Mouse (Mus musculus) embryo, embryonic 10.5 days (tissue): ENCODE data around the gene Gpx1.
A peak's percentile ranks its signal among the peaks of the same experiment; 100 is the strongest.

Source experiments
- DNase-seq: peaks from one replicate; pipeline ENCODE4 v3.0.0-alpha.2; 2015; ENCODE audit warnings: low spot score

Gene Gpx1

GRCm38 (mm10) chr9:108340258-108341138 is 1.8 kb downstream of the Gpx1 start:
- DNase-seq = no peak

GRCm38 (mm10) chr9:108341139-108341475 is 2.4 kb downstream of the Gpx1 start:
- no peak for DNase-seq

DNA sequence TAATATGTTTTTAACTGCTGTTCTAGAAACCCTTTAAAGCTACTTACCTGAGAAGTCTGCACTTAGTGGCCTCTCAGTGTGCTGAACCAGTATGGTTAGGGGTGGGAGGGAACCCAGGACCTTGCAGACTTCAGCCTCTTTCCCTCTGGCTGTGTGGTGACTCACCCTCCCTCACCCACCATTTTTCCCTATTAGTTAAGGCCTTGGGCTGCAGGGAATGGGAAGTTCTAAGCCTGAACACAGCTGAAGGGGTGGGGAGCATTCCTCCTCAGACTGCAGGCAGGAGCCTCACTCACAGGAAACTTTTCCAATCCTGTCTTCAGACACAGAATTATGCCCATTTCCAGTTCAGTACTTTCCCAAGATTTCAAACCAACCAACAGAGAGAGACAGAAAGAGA is 3.1 kb downstream of the Gpx1 start:
- DNase-seq = no peak

GRCm38 (mm10) chr9:108342301-108342831 is 3.7 kb downstream of the Gpx1 start:
- peak; percentile 10 for DNase-seq

GRCm38 (mm10) chr9:108343331-108343730 is 4.6 kb downstream of the Gpx1 start:
- no peak for DNase-seq

DNA sequence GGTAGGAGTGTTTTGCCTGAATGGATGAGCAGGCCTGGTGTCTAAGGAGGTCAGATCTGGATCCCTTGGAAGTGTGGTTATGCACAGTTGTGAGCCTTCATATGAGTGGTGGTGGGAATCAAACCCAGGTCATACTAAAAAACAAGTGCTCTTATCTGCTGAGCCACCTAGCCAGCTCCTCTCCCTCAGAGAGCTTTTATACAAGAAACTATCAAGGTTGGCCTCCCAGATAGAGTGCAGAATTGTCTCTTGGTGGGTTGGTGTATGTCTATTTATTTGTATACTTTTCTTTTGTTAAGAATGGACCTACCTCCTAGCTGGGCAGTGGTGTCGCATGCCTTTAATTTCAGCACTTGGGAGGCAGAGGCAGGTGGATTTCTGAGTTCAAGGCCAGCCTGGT is 5.1 kb downstream of the Gpx1 start:
- DNase-seq = no peak

DNA sequence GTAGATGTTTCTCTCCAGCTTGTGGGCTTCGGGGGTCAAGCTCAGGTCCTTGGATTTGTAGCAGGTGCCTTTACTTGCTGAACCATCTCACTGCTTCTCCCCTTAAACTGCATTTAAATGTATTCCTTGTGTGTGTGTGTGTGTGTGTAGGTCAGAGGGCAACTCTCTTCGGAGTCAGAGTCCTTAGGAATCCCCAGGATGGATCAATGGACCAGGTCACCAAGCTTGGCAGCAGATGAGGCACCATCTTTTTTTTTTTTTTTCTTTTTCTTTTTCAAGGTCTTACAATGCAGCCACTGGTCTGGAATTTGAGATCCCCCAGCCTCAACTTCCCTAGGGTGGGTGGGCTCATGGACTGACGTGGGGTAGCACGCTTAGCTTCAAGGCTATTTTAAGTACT is 5.8 kb downstream of the Gpx1 start:
- no peak for DNase-seq

- no peak for DNase-seq
Measured at GRCm38 (mm10) chr9:108347024-108347423, 8.3 kb downstream of the Gpx1 start.

GRCm38 (mm10) chr9:108347540-108348289 is 9.0 kb downstream of the Gpx1 start, which contains the start of gene Usp4:
Gene Usp4 (plus strand): TSS chr9:108347853.
- peak; percentile 94 for DNase-seq

- DNase-seq = peak; percentile 10
Measured at GRCm38 (mm10) chr9:108348290-108348680, 9.6 kb downstream of the Gpx1 start.

DNA sequence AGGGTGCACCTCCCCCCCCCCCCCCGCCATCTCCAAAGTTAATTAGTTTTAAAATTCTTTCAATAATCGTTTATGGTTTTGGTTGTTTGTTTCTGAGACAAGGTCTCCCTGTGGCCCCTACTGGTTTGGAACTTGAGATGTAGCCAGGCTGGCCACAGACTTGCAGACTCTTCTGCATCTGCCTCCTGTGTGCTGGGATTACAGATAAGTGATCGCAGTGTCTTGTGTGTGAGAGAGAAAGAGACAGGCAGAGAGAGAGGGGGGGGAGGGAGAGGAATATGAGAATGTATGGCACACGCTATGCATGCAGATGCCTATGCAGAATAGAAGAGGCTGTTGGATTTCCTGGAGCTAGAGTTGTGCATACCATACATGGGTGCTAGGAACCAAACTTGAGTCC is 11.0 kb downstream of the Gpx1 start:
- DNase-seq = no peak

GRCm38 (mm10) chr9:108378234-108378633 is 39.5 kb downstream of the Gpx1 start:
- DNase-seq = no peak

- no peak for DNase-seq
Measured at GRCm38 (mm10) chr9:108378736-108379135, 40.0 kb downstream of the Gpx1 start.

DNA sequence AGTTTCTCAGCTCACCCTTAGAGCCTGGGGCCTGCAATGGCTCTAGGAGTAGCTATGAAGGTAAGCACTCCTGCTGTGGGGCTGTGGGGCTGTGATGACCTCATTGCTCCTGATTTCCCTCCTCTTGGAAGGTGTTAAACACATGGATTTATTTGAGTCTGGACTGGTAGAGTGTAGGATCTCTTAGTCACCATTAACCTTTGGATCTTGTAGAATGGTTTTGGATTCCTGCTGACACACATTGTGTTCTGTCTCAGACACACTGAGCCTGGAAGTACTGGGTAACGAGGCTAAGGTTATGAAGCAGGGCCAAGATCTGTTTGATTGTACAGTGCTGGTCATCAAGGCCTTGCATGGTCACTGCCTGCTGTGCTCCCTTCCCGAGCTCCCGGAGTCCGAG is 40.6 kb downstream of the Gpx1 start:
- no peak for DNase-seq

DNA sequence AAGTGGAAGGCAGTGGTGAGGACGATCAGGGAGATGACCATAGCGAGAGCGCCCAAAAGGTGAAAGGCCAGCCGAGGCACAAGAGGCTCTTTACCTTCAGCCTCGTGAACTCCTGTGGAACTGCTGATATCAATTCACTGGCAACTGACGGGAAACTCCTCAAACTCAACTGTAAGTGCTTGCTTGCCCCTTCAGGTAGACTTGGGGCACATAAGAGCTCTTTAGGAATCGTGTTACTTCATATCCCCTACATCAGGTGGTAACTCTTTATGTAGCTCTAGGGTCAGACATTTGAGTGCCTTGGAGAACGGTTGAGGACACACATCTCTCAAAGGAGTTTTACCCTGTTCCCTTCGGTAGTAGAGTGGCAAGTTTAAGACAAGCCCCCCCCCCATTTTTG is 42.7 kb downstream of the Gpx1 start:
- DNase-seq = no peak

DNA sequence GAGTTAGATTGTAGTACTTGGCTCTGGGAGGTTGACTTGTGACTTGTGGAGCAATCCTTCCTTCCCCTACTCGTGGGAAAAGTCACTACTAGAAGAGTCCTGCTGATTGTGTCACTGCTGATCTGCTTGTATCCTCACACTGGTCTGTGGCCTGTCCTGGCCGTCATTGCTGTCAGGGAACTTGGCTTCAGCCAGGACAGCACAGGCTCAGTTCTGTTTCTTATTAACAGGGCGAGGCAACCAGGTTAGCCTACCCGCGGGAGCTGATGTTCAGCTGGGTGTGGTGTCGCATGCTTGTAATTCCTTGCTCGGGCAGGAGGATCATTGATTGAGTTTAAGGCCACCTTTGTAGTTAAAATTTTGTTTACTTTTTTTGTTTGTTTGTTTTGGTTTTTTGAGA is 46.3 kb downstream of the Gpx1 start:
- no peak for DNase-seq

DNA sequence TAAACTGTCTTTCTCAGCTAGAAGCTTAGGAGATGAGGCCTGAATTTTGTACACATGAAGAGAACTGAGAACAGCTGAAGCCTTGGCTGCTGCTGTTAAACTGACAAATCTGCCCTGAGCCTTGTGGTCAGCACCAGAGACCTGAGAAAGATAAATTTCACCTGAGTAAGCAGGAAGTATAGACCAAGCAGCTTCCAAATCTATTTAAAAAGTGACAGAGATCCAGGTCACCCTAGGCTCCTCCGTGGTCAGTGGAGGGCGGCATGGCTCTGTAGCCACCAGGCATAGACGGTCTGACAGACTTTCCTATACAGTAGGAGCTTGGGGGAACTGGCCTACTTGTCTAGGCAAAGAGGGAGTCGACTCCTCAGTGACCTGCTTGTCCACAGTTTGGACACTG is 48.1 kb downstream of the Gpx1 start:
- DNase-seq = no peak

DNA sequence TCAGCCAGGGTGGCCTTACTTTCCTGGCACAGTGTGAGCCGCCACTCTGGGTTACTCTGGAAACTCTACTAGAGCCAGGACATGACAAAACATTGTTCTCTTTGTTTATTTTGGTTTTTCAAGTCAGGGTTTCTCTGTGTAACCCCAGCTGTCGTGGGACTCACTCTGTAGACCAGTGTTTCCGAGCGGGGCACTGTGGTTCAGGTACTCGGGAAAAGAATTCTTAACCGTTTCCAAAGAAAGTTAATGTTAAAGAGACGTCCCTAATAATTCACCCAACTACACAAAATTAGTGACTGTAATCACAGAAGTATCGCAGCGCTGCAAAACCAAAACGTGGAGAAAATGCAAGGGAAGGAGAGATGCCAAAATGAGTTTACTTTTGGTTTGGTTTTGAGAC is 49.9 kb downstream of the Gpx1 start:
- no peak for DNase-seq

DNA sequence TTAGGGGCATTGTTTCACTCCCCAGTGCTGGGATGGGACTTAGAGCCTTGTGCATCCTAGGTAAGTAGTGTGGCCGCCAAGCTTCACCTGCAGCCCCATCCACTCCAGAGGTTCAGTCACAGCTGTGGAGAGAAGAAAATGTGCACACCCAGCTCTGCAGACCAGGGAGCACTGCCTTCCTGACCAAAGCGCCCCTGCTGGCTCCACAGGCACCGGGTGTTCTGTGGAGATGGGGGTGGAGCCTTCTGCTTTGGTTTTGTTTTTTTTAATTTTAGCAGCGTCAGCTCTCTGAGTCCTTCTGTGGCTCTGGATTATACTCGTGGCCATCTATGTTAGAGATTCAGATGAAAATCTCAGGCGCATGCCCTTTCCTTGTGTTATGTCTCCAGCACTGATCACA is 50.5 kb downstream of the Gpx1 start:
- no peak for DNase-seq
